Mouse (Mus musculus) forebrain, postnatal 0 days (tissue): ENCODE results near the gene Ccdc43. TPM values are rescaled to one million over a fixed set of nuclear protein-coding genes. Genes with fewer than 3 reads are reported as not detected.

Experiments
- ATAC-seq: fragments of 200-750 bp; cut with Nextera tagmentation; 2 replicates; pipeline ENCODE4 v1.8.0; 2017; ENCODE audit warnings: mild to moderate bottlenecking, moderate library complexity
- DNase-seq: peaks from one replicate; pipeline ENCODE4 v3.0.0-alpha.2; 2015
- H3K27ac ChIP-seq: fragments of 300-500 bp; sonication (generic); 2 replicates; pipeline ENCODE4 v1.5.1; 2014; ENCODE audit warnings: low read depth, mild to moderate bottlenecking, antibody characterized with exemption, low read length, moderate library complexity, mixed read lengths
- H3K27me3 ChIP-seq: fragments of 300-500 bp; sonication (generic); 2 replicates; pipeline ENCODE4 v1.6.1; 2014; ENCODE audit warnings: mild to moderate bottlenecking, low read length, mixed read lengths; ENCODE audit not compliant: insufficient read depth
- H3K36me3 ChIP-seq: fragments of 300-500 bp; sonication (generic); 2 replicates; pipeline ENCODE4 v1.6.1; 2014; ENCODE audit warnings: mild to moderate bottlenecking, moderate library complexity; ENCODE audit not compliant: insufficient read depth
- H3K4me1 ChIP-seq: fragments of 300-500 bp; sonication (generic); 2 replicates; pipeline ENCODE4 v1.6.1; 2014; ENCODE audit warnings: antibody characterized with exemption; ENCODE audit not compliant: insufficient read depth
- H3K4me2 ChIP-seq: fragments of 300-500 bp; sonication (generic); 2 replicates; pipeline ENCODE4 v1.6.1; 2014; ENCODE audit warnings: low read depth, mild to moderate bottlenecking, moderate library complexity
- H3K4me3 ChIP-seq: fragments of 300-500 bp; sonication (generic); 2 replicates; pipeline ENCODE4 v1.5.1; 2014; ENCODE audit warnings: low read depth, low read length, mixed read lengths
- H3K9ac ChIP-seq: fragments of 300-500 bp; sonication (generic); 2 replicates; pipeline ENCODE4 v1.6.1; 2014; ENCODE audit warnings: mild to moderate bottlenecking
- H3K9me3 ChIP-seq: fragments of 300-500 bp; sonication (generic); 2 replicates; pipeline ENCODE4 v1.6.1; 2016; ENCODE audit warnings: low read length
- CTCF ChIP-seq: sonication (generic); IDR thresholded peaks from 2 replicates; pipeline ENCODE4 v1.5.1; 2016; ENCODE audit warnings: antibody characterized with exemption, control low read depth, low read depth
- WGBS: fragments of 180-500 bp; shearing (Covaris S2); extraction: QIAGEN DNeasy Blood & Tissue Kit; methylation state at CpG from one replicate; pipeline ENCODE4 v1.1.7; 2014; 5-methylcytosine and 5-hydroxymethylcytosine counted together
- polyA plus RNA-seq: library from polyadenylated mRNA; unstranded; fragments of >200 nt; fragmentation: Nextera tagmentation; extraction: Ambion mirVana; gene quantifications from 2 replicates; pipeline ENCODE4 v1.2.1, GENCODE M21; 2015
- total RNA-seq: library from RNA; depleted of rRNA; stranded (reverse); fragments of >200 nt; gene quantifications from 2 replicates; pipeline ENCODE4 v1.2.3, GENCODE M21; 2014

The Ccdc43 gene
- total and polyA plus RNA-seq, 2 experiments from 2014 or later: 33.6 to 36.6 TPM

DNA sequence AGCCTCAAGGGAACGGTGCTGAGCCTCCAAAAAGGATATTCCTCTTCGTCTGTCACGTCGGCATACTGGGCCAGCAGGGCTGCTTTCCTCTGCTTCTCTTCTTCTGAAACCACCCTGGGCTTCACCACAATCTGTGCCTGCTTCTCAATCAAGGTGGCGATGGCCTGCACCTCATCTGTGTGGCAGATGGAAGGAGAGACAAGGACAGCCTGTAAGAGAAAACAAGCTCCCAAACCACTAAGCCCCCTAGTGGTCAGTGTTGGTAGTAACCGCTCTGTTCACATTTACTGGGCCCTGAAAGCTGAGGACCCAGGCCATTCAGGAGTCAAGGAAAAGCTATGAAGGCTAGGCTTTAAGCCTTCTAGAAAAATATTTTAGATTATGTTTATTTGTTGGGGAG is 7.4 kb downstream of the Ccdc43 start:
- WGBS: 55% methylated on average over 6 of the region's 6 CpGs
- no peak overlapping the region for H3K4me3 ChIP-seq
- ATAC-seq (peak; percentile 40; the same call in 1 of the 2 replicates), DNase-seq (peak; percentile 80)
- H3K4me2 ChIP-seq: no peak overlapping the region
- no peaks in the 10 kb centered on the region for H3K27me3 ChIP-seq
- H3K27ac ChIP-seq: no peak overlapping the region
- H3K9me3 ChIP-seq: no peaks in the 10 kb centered on the region
- H3K36me3 ChIP-seq: peaks cover 25% of the 10 kb centered on the region
- no peaks in the 10 kb centered on the region for H3K4me1 ChIP-seq
- peak; percentile 90 for TF ChIP-seq CTCF
- no peak overlapping the region for H3K9ac ChIP-seq

GRCm38 (mm10) chr11:102665637-102666435 is 31.7 kb downstream of the Ccdc43 start:
- H3K4me2 ChIP-seq: no peak overlapping the region

GRCm38 (mm10) chr11:102665151-102665550 is 32.4 kb downstream of the Ccdc43 start:
- H3K36me3 ChIP-seq: no peaks in the 10 kb centered on the region
- DNase-seq: no peak
- 60% methylated on average over 33 of the region's 33 CpGs for WGBS

More at GRCm38 (mm10) chr11:102665637-102666435, 31.7 kb downstream of the Ccdc43 start:
- ATAC-seq: no peak
- no peak overlapping the region for H3K4me3 ChIP-seq
- no peak overlapping the region for H3K27ac ChIP-seq
- WGBS: 60% methylated on average over 83 of the region's 84 CpGs
- no peaks in the 10 kb centered on the region for H3K36me3 ChIP-seq
- no peak for DNase-seq
- H3K9ac ChIP-seq: no peak overlapping the region
- no peak for TF ChIP-seq CTCF
- no peaks in the 10 kb centered on the region for H3K27me3 ChIP-seq
- no peaks in the 10 kb centered on the region for H3K4me1 ChIP-seq
- H3K9me3 ChIP-seq: peaks cover 10% of the 10 kb centered on the region; the same call in 1 of the 2 replicates

GRCm38 (mm10) chr11:102663416-102663815 is 34.2 kb downstream of the Ccdc43 start, which contains the start of gene Meioc:
Gene Meioc, plus strand, starts transcription at chr11:102663716.
- H3K4me2 ChIP-seq: no peak within 1 kb of the TSS
- peaks cover 10% of the 10 kb centered on the region; the same call in 1 of the 2 replicates for H3K9me3 ChIP-seq
- H3K27ac ChIP-seq: no peak within 1 kb of the TSS
- ATAC-seq: no peak
- TF ChIP-seq CTCF: no peak
- no peaks in the 10 kb centered on the region for H3K36me3 ChIP-seq
- H3K27me3 ChIP-seq: no peaks in the 10 kb centered on the region
- H3K4me3 ChIP-seq: no peak within 1 kb of the TSS
- 84% methylated on average over 3 of the region's 3 CpGs for WGBS
- H3K9ac ChIP-seq: no peak within 1 kb of the TSS
- H3K4me1 ChIP-seq: no peaks in the 10 kb centered on the region
- DNase-seq: no peak

More at GRCm38 (mm10) chr11:102665151-102665550, 32.4 kb downstream of the Ccdc43 start:
- Histone ChIP-seq H3K9ac (no peak overlapping the region), H3K4me1 (no peaks in the 10 kb centered on the region), H3K27me3 (no peaks in the 10 kb centered on the region), H3K4me2 (no peak overlapping the region), H3K9me3 (peaks cover 10% of the 10 kb centered on the region; the same call in 1 of the 2 replicates), H3K4me3 (no peak overlapping the region), H3K27ac (no peak overlapping the region)
- ATAC-seq: no peak
- TF ChIP-seq CTCF: no peak

- H3K4me1 ChIP-seq: no peaks in the 10 kb centered on the region
- no peak overlapping the region for H3K4me3 ChIP-seq
- no peak for DNase-seq
- no peak overlapping the region for H3K4me2 ChIP-seq
- no peaks in the 10 kb centered on the region for H3K27me3 ChIP-seq
- 74% methylated on average over 6 of the region's 6 CpGs for WGBS
- ATAC-seq: no peak
- no peak for TF ChIP-seq CTCF
- H3K9ac ChIP-seq: no peak overlapping the region
- no peak overlapping the region for H3K27ac ChIP-seq
- H3K36me3 ChIP-seq: no peaks in the 10 kb centered on the region
- H3K9me3 ChIP-seq: no peaks in the 10 kb centered on the region
Observed at GRCm38 (mm10) chr11:102656931-102657330, 40.7 kb downstream of the Ccdc43 start.

- Histone ChIP-seq H3K9ac (no peak overlapping the region), H3K4me1 (no peaks in the 10 kb centered on the region), H3K27me3 (no peaks in the 10 kb centered on the region), H3K9me3 (no peaks in the 10 kb centered on the region), H3K4me3 (no peak overlapping the region), H3K36me3 (no peaks in the 10 kb centered on the region), H3K27ac (no peak overlapping the region), H3K4me2 (no peak overlapping the region)
- 14% methylated on average over 4 of the region's 4 CpGs for WGBS
- peak; percentile 50; the same call in 1 of the 2 replicates for ATAC-seq
- peak; percentile 36 for DNase-seq
- peak; percentile 73 for TF ChIP-seq CTCF
Observed at GRCm38 (mm10) chr11:102656326-102656926, 41.2 kb downstream of the Ccdc43 start.

DNA sequence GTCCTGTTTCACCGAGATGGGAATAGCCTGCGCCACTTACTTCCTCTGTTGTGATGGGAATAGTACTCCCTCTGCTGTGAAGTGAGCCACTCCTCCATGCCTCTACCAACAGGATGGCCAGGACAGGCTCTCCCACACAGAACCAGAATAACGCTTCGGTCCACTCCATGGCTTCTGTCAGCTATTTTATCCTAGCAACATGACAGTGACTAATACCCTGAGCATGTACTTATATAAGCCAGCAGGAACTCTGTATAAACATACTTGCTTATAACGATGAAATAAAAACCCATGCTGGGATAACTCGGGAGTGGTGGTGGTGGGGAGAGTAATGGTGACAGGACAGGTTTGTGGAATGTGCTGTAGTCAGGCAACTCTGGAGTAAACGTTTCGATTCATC is 41.7 kb downstream of the Ccdc43 start:
- no peaks in the 10 kb centered on the region for H3K27me3 ChIP-seq
- no peak for DNase-seq
- H3K27ac ChIP-seq: no peak overlapping the region
- no peak for ATAC-seq
- no peaks in the 10 kb centered on the region for H3K36me3 ChIP-seq
- no peak for TF ChIP-seq CTCF
- no peak overlapping the region for H3K4me3 ChIP-seq
- H3K4me1 ChIP-seq: no peaks in the 10 kb centered on the region
- no peak overlapping the region for H3K4me2 ChIP-seq
- 80% methylated on average over 8 of the region's 8 CpGs for WGBS
- H3K9ac ChIP-seq: no peak overlapping the region
- H3K9me3 ChIP-seq: no peaks in the 10 kb centered on the region
